Mouse (Mus musculus): Measurements from ENCODE around the gene Ptk7. TPM values are rescaled to one million over a fixed set of nuclear protein-coding genes. Genes with fewer than 3 reads are reported as not detected.

Gene Ptk7
- polyA plus RNA-seq, 1 experiment: 6.6 TPM

DNA sequence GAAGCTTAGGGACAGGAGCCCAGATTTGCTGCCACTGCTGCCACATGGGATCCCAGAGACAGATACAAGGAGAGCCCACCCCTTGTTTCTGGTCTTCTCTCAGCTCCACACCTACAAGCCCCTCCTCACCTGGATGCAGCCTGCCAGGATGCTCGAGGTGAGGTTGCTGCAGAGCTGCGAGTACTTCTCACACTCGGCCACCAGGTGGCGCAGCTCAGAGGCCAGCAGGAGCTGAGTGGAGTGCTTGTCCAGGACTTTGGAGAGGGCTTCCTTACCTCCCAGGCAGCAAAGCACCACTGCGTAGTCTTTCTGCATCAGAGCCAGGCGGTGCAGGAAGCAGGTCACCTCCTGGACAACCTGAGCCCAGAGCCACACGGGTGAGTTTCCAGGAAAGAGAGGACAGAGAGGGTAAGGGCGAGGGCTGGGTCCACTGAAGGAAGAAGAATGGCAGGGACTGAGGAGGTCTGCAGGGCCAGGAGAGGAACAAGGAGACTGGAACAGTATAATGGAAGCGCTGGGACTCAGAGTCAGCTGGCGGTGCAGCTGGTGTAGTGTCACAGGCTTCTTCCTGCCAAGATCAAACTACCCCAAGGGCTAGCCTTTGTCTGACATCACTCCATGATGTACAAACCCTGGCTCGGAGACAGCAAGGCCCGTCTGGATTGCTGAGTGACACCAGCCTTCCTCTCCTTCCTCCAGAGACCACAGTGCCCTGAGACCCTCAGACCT is 103.6 kb downstream of the Ptk7 start:
- 43% methylated on average over 12 of the region's 12 CpGs for WGBS
- TF ChIP-seq POLR2A (IDR thresholded peaks at IDR 0.05; ENCODE audit: low read depth, low read length) (no peak), CTCF (IDR thresholded peaks at IDR 0.05; ENCODE audit: extremely low read depth, insufficient read length, insufficient replicate concordance, low read depth, low read length) (peak; percentile 77)

DNA sequence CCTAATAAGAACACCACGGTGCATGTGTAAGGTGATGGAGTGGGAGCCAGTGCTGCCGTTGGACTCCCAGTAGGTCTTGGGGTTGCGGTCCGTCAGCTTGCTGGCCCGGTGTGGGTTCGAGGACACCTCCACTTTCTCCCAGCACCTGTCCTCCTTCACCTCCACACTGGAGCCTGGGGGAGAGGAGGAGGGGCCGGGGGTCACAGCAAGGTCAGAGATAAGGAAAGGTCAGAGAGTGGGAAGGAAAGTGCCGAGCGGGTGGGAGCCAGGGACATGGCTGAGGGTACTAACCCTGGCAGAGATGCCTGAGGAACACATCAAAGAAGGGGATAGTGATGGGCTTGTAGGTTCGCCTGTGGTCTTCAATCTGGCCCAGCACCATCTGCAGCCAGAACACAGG is 104.2 kb downstream of the Ptk7 start:
- no peaks in the 10 kb centered on the region; the same call in 1 of the 2 replicates for H3K4me1 ChIP-seq (ENCODE audit: control insufficient read depth, insufficient read depth, insufficient read length, low read length)
- H3K36me3 ChIP-seq (ENCODE audit: control insufficient read depth, insufficient read depth, low read length): no peaks in the 10 kb centered on the region
- H3K27ac ChIP-seq (ENCODE audit: insufficient read depth, low read depth, low read length): no peak overlapping the region
- 76% methylated on average over 10 of the region's 10 CpGs for WGBS
- H3K27me3 ChIP-seq (ENCODE audit: control insufficient read depth, insufficient read depth, low read length): 0 out of 2 replicates have a peak, but pooled peaks cover 4% of the 10 kb centered on the region
- no peak for TF ChIP-seq CTCF (IDR thresholded peaks at IDR 0.05; ENCODE audit: extremely low read depth, insufficient read length, insufficient replicate concordance, low read depth, low read length)
- no peak for TF ChIP-seq POLR2A (IDR thresholded peaks at IDR 0.05; ENCODE audit: low read depth, low read length)
- H3K4me3 ChIP-seq (ENCODE audit: low read depth, low read length): no peak overlapping the region

More for the DNA sequence above, 103.6 kb downstream of the Ptk7 start:
- 0 out of 2 replicates have a peak, but pooled peaks cover 2% of the 10 kb centered on the region for H3K27me3 ChIP-seq (ENCODE audit: control insufficient read depth, insufficient read depth, low read length)
- no peaks in the 10 kb centered on the region for H3K36me3 ChIP-seq (ENCODE audit: control insufficient read depth, insufficient read depth, low read length)
- H3K4me3 ChIP-seq (ENCODE audit: low read depth, low read length): no peak overlapping the region
- no peaks in the 10 kb centered on the region; the same call in 1 of the 2 replicates for H3K4me1 ChIP-seq (ENCODE audit: control insufficient read depth, insufficient read depth, insufficient read length, low read length)
- H3K27ac ChIP-seq (ENCODE audit: insufficient read depth, low read depth, low read length): no peak overlapping the region

DNA sequence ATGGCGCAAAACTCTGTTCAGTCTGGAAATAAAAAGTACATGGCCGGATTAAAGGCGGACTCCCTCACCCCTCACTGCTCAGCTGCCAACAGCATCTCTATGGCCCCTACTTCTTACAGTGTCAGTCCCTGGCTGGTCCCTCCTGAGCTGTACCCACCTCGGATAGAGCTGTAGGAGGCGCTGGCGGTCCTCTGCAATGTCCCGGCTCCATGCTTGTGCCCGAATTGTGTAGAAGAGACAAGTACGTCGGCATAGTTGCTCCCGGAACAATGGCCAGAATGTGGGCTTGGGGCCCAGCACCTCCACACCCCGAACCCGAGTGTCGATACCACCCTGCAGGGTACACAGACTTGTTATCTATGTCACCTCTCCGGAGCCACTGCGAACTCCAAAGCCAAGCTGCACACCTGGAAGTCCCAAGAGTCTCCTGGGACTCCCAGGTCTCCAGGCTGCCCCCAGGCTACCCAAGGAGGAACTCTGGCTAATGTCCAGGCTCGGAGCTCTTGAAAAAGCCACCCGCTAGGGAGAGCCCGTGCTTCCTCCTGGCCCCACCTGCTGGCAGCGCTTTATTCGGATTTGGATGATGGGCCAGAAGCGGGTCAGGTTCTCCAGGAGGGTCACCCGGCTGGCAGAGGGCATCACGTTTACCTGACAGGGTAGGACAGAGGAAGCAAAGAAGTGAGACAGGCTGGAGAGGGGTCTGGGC is 107.2 kb downstream of the Ptk7 start:
- Histone ChIP-seq H3K4me1 (ENCODE audit: control insufficient read depth, insufficient read depth, insufficient read length, low read length) (no peaks in the 10 kb centered on the region; the same call in 1 of the 2 replicates), H3K27ac (ENCODE audit: insufficient read depth, low read depth, low read length) (no peak overlapping the region), H3K36me3 (ENCODE audit: control insufficient read depth, insufficient read depth, low read length) (no peaks in the 10 kb centered on the region), H3K27me3 (ENCODE audit: control insufficient read depth, insufficient read depth, low read length) (0 out of 2 replicates have a peak, but pooled peaks cover 4% of the 10 kb centered on the region), H3K4me3 (ENCODE audit: low read depth, low read length) (no peak overlapping the region)
- 48% methylated on average over 24 of the region's 24 CpGs for WGBS
- no peak for TF ChIP-seq CTCF (IDR thresholded peaks at IDR 0.05; ENCODE audit: extremely low read depth, insufficient read length, insufficient replicate concordance, low read depth, low read length)
- no peak for TF ChIP-seq POLR2A (IDR thresholded peaks at IDR 0.05; ENCODE audit: low read depth, low read length)

DNA sequence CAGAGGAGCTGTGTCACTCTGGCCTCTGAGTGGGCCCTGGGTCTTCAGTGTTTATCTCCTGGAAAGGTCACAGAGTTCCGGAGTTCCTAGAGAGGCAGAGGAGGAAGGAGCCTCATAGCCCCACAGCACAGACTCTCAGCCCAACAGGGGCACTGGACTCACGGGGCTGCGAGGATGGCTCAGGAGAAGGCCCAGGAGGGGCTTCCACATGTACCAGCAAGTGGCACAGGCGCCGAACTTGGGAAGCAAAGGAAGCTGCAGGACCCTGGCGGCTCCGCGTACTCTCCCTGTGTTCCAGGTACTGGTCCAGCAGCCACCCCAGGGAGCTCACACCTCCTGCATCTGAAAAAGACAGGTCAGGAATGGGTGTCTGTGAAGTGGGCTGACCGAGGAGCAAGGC is 108.1 kb downstream of the Ptk7 start:
- no peak overlapping the region for H3K4me3 ChIP-seq (ENCODE audit: low read depth, low read length)
- no peaks in the 10 kb centered on the region for H3K36me3 ChIP-seq (ENCODE audit: control insufficient read depth, insufficient read depth, low read length)
- no peak overlapping the region for H3K27ac ChIP-seq (ENCODE audit: insufficient read depth, low read depth, low read length)
- H3K27me3 ChIP-seq (ENCODE audit: control insufficient read depth, insufficient read depth, low read length): 0 out of 2 replicates have a peak, but pooled peaks cover 4% of the 10 kb centered on the region
- H3K4me1 ChIP-seq (ENCODE audit: control insufficient read depth, insufficient read depth, insufficient read length, low read length): no peaks in the 10 kb centered on the region; the same call in 1 of the 2 replicates
- 76% methylated on average over 9 of the region's 9 CpGs for WGBS
- TF ChIP-seq CTCF (IDR thresholded peaks at IDR 0.05; ENCODE audit: extremely low read depth, insufficient read length, insufficient replicate concordance, low read depth, low read length) (no peak), POLR2A (IDR thresholded peaks at IDR 0.05; ENCODE audit: low read depth, low read length) (no peak)

DNA sequence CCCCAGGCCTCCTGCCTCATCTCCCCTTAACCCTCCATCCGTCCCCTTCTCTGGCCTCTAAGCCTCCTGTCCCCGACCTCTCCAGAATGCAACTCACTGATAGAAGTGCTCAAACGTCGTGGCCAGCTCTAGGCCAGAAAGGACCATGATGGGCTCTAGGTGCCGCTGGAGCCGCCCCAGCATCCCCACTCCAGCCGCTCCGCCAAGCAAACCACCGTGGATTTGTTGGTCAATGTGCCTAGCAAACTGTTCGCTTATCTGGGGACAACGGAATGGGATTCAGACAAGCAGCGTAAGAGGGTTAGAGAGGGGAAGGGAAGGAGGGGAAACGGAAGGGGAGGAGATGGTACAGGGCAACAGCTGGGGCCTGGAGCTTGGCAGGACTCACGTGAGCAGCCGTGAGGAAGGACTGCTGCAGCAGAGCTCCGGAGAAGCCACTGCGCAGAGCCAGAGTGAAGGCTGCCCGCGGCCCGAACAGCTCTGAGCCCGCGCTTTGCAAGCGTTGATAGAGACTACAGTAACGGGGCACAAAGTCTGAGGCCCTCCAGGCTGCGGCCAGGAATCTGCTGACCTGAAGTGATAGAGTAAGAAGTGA is 108.8 kb downstream of the Ptk7 start:
- H3K27ac ChIP-seq (ENCODE audit: insufficient read depth, low read depth, low read length): no peak overlapping the region
- TF ChIP-seq CTCF (IDR thresholded peaks at IDR 0.05; ENCODE audit: extremely low read depth, insufficient read length, insufficient replicate concordance, low read depth, low read length): no peak
- no peak for TF ChIP-seq POLR2A (IDR thresholded peaks at IDR 0.05; ENCODE audit: low read depth, low read length)
- H3K27me3 ChIP-seq (ENCODE audit: control insufficient read depth, insufficient read depth, low read length): 0 out of 2 replicates have a peak, but pooled peaks cover 4% of the 10 kb centered on the region
- no peaks in the 10 kb centered on the region for H3K4me1 ChIP-seq (ENCODE audit: control insufficient read depth, insufficient read depth, insufficient read length, low read length)
- WGBS: 47% methylated on average over 25 of the region's 25 CpGs
- H3K36me3 ChIP-seq (ENCODE audit: control insufficient read depth, insufficient read depth, low read length): no peaks in the 10 kb centered on the region
- 0 out of 2 replicates have a peak overlapping the region, but pooled peaks have one; percentile 3 for H3K4me3 ChIP-seq (ENCODE audit: low read depth, low read length)

DNA sequence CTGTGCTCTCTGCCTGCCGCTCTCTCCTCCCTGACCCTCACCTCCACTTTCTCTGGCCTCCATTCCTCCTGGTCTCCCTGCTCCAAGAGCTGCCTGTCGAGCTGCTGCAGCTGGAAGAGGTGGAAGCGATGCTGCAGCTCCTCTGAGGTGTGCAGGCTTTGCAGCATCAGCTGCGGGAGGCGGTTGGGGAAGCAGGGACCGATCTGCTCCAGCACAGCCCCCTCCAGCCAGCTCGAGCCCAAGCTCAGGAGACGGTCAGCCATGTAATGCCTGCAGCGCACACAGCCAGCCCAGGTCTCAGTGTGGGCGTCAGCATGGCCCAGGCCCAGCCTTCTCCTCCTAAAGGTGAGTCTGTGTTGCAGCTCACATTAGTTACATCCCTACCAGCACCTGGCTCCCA is 109.3 kb downstream of the Ptk7 start:
- Histone ChIP-seq H3K4me1 (ENCODE audit: control insufficient read depth, insufficient read depth, insufficient read length, low read length) (no peaks in the 10 kb centered on the region), H3K4me3 (ENCODE audit: low read depth, low read length) (no peak overlapping the region), H3K27ac (ENCODE audit: insufficient read depth, low read depth, low read length) (no peak overlapping the region), H3K27me3 (ENCODE audit: control insufficient read depth, insufficient read depth, low read length) (0 out of 2 replicates have a peak, but pooled peaks cover 4% of the 10 kb centered on the region), H3K36me3 (ENCODE audit: control insufficient read depth, insufficient read depth, low read length) (no peaks in the 10 kb centered on the region)
- WGBS: 68% methylated on average over 10 of the region's 10 CpGs
- TF ChIP-seq POLR2A (IDR thresholded peaks at IDR 0.05; ENCODE audit: low read depth, low read length) (no peak), CTCF (IDR thresholded peaks at IDR 0.05; ENCODE audit: extremely low read depth, insufficient read length, insufficient replicate concordance, low read depth, low read length) (no peak)

Other genes with a start within 250 kb of the Ptk7 start
- gene Zfp318, start 245.8 kb downstream of the Ptk7 start, polyA plus RNA-seq (2012; rRNA removed): 1.9 and 5.8 TPM in 2 replicates
- not detected in 2 replicates for gene Crip3, start 200.6 kb downstream of the Ptk7 start, polyA plus RNA-seq (2012; rRNA removed)
- gene Slc22a7, start 191.0 kb downstream of the Ptk7 start, polyA plus RNA-seq (2012; rRNA removed): not detected in 2 replicates
- gene Ttbk1, start 141.8 kb downstream of the Ptk7 start, polyA plus RNA-seq (2012; rRNA removed): 0.20 and 0.25 TPM in 2 replicates
- 3.3 and 6.3 TPM in 2 replicates for gene Dnph1, start 132.8 kb downstream of the Ptk7 start, polyA plus RNA-seq (2012; rRNA removed)
- gene Cul9, start 83.1 kb downstream of the Ptk7 start, polyA plus RNA-seq (2012; rRNA removed): 5.0 and 5.8 TPM in 2 replicates
- 103 and 183 TPM in 2 replicates for gene Srf, start 73.3 kb downstream of the Ptk7 start, polyA plus RNA-seq (2012; rRNA removed)
- gene Klc4, start 16.5 kb upstream of the Ptk7 start, polyA plus RNA-seq (2012; rRNA removed): 103 and 213 TPM in 2 replicates
- gene Mrpl2, start 16.7 kb upstream of the Ptk7 start, polyA plus RNA-seq (2012; rRNA removed): 47.6 and 82.8 TPM in 2 replicates
- 7.6 and 12.1 TPM in 2 replicates for gene Cul7, start 20.8 kb upstream of the Ptk7 start, polyA plus RNA-seq (2012; rRNA removed)
- 30.8 and 47.4 TPM in 2 replicates for gene Rrp36, start 44.8 kb upstream of the Ptk7 start, polyA plus RNA-seq (2012; rRNA removed)
- 38.9 and 52.7 TPM in 2 replicates for gene Mea1, start 49.3 kb upstream of the Ptk7 start, polyA plus RNA-seq (2012; rRNA removed)
- 48.3 and 99.3 TPM in 2 replicates for gene Klhdc3, start 51.4 kb upstream of the Ptk7 start, polyA plus RNA-seq (2012; rRNA removed)
- gene Ppp2r5d, start 75.6 kb upstream of the Ptk7 start, polyA plus RNA-seq (2012; rRNA removed): 32.4 and 150 TPM in 2 replicates
- gene Pex6, start 82.0 kb upstream of the Ptk7 start, polyA plus RNA-seq (2012; rRNA removed): 40.1 and 74.9 TPM in 2 replicates
- 1.5 and 34.6 TPM in 2 replicates for gene Gnmt, start 99.7 kb upstream of the Ptk7 start, polyA plus RNA-seq (2012; rRNA removed)
- 14.3 and 23.7 TPM in 2 replicates for gene Cnpy3, start 122.7 kb upstream of the Ptk7 start, polyA plus RNA-seq (2012; rRNA removed)
- gene Ptcra, start 134.2 kb upstream of the Ptk7 start, polyA plus RNA-seq (2012; rRNA removed): not detected in 2 replicates
- gene 2310039H08Rik, start 143.1 kb upstream of the Ptk7 start, polyA plus RNA-seq (2012; rRNA removed): 107 and 109 TPM in 2 replicates
- 5.4 and 7.4 TPM in 2 replicates for gene Rpl7l1, start 153.2 kb upstream of the Ptk7 start, polyA plus RNA-seq (2012; rRNA removed)
- gene Bicral, start 229.0 kb upstream of the Ptk7 start, polyA plus RNA-seq (2012; rRNA removed): 4.0 and 7.1 TPM in 2 replicates

All from small intestine, adult 2 months (tissue).